Mouse (Mus musculus): ENCODE measurements around the gene Calm3. TPM values are rescaled to one million over a fixed set of nuclear protein-coding genes. Genes with fewer than 3 reads are reported as not detected.

Calm3 gene
- polyA plus RNA-seq, 1 experiment from 2014 or later, result 58.8 TPM

GRCm38 (mm10) chr7:16920818-16921791, 2.8 kb downstream of the Calm3 start:
- no peak for DNase-seq
- Histone ChIP-seq H3K27ac (ENCODE audit: low read depth) (0 out of 2 replicates have a peak overlapping the region, but pooled peaks have one; percentile 92), H3K27me3 (ENCODE audit: insufficient read depth, low read length) (no peaks in the 10 kb centered on the region), H3K9me3 (ENCODE audit: low read length) (no peaks in the 10 kb centered on the region), H3K9ac (replicated peaks) (peak overlapping the region; percentile 94), H3K36me3 (replicated peaks; ENCODE audit: insufficient read depth, low read length) (peaks cover 45% of the 10 kb centered on the region), H3K4me1 (ENCODE audit: insufficient read depth) (peaks cover 34% of the 10 kb centered on the region), H3K4me3 (ENCODE audit: low read depth, low read length) (peak overlapping the region; percentile 94; the same call in 1 of the 2 replicates), H3K4me2 (ENCODE audit: low read depth, low read length) (peak overlapping the region; percentile 99)
- ATAC-seq, result no peak
- 71% methylated on average over 21 of the region's 21 CpGs for WGBS (ENCODE audit: insufficient replicate concordance)
- TF ChIP-seq CTCF (IDR thresholded peaks at IDR 0.05; ENCODE audit: low read depth) (no peak), EP300 (IDR thresholded peaks at IDR 0.05; ENCODE audit: low read depth) (no peak)

- Histone ChIP-seq H3K27me3 (ENCODE audit: insufficient read depth, low read length) (no peaks in the 10 kb centered on the region), H3K4me1 (ENCODE audit: insufficient read depth) (peaks cover 34% of the 10 kb centered on the region), H3K4me2 (ENCODE audit: low read depth, low read length) (no peak overlapping the region), H3K4me3 (ENCODE audit: low read depth, low read length) (no peak overlapping the region), H3K9me3 (ENCODE audit: low read length) (no peaks in the 10 kb centered on the region), H3K27ac (ENCODE audit: low read depth) (no peak overlapping the region), H3K9ac (replicated peaks) (no peak overlapping the region), H3K36me3 (replicated peaks; ENCODE audit: insufficient read depth, low read length) (peaks cover 53% of the 10 kb centered on the region)
- DNase-seq (no peak), ATAC-seq (no peak)
- no peak for TF ChIP-seq EP300 (IDR thresholded peaks at IDR 0.05; ENCODE audit: low read depth)
- TF ChIP-seq CTCF (IDR thresholded peaks at IDR 0.05; ENCODE audit: low read depth), result no peak
- 86% methylated on average over 7 of the region's 7 CpGs for WGBS (ENCODE audit: insufficient replicate concordance)
These were observed 3.7 kb downstream of the Calm3 start for GRCm38 (mm10) chr7:16920150-16920579.

- WGBS (ENCODE audit: insufficient replicate concordance), result 64% methylated on average over 13 of the region's 13 CpGs
- no peak overlapping the region for H3K4me3 ChIP-seq (ENCODE audit: low read depth, low read length)
These were observed 4.3 kb downstream of the Calm3 start for GRCm38 (mm10) chr7:16919395-16920149.

GRCm38 (mm10) chr7:16918670-16919069, 5.2 kb downstream of the Calm3 start:
- H3K9me3 ChIP-seq (ENCODE audit: low read length), result no peaks in the 10 kb centered on the region
- H3K27me3 ChIP-seq (ENCODE audit: insufficient read depth, low read length), result no peaks in the 10 kb centered on the region
- WGBS (ENCODE audit: insufficient replicate concordance), result 91% methylated on average over 3 of the region's 3 CpGs
- ATAC-seq, result no peak
- no peak for DNase-seq
- no peak overlapping the region for H3K4me3 ChIP-seq (ENCODE audit: low read depth, low read length)
- H3K9ac ChIP-seq (replicated peaks), result no peak overlapping the region
- no peak overlapping the region for H3K27ac ChIP-seq (ENCODE audit: low read depth)
- no peak overlapping the region for H3K4me2 ChIP-seq (ENCODE audit: low read depth, low read length)
- TF ChIP-seq CTCF (IDR thresholded peaks at IDR 0.05; ENCODE audit: low read depth) (no peak), EP300 (IDR thresholded peaks at IDR 0.05; ENCODE audit: low read depth) (no peak)
- H3K4me1 ChIP-seq (ENCODE audit: insufficient read depth), result peaks cover 31% of the 10 kb centered on the region
- H3K36me3 ChIP-seq (replicated peaks; ENCODE audit: insufficient read depth, low read length), result peaks cover 64% of the 10 kb centered on the region

More at GRCm38 (mm10) chr7:16919395-16920149, 4.3 kb downstream of the Calm3 start:
- H3K9ac ChIP-seq (replicated peaks), result no peak overlapping the region
- peak overlapping the region; percentile 45; the same call in 1 of the 2 replicates for H3K27ac ChIP-seq (ENCODE audit: low read depth)
- H3K9me3 ChIP-seq (ENCODE audit: low read length), result no peaks in the 10 kb centered on the region
- H3K27me3 ChIP-seq (ENCODE audit: insufficient read depth, low read length), result no peaks in the 10 kb centered on the region
- ATAC-seq, result no peak
- H3K4me2 ChIP-seq (ENCODE audit: low read depth, low read length), result peak overlapping the region; percentile 18; the same call in 1 of the 2 replicates
- peaks cover 31% of the 10 kb centered on the region for H3K4me1 ChIP-seq (ENCODE audit: insufficient read depth)
- DNase-seq, result peak; percentile 52
- TF ChIP-seq CTCF (IDR thresholded peaks at IDR 0.05; ENCODE audit: low read depth) (no peak), EP300 (IDR thresholded peaks at IDR 0.05; ENCODE audit: low read depth) (peak; percentile 80)
- H3K36me3 ChIP-seq (replicated peaks; ENCODE audit: insufficient read depth, low read length), result peaks cover 58% of the 10 kb centered on the region

- TF ChIP-seq EP300 (IDR thresholded peaks at IDR 0.05; ENCODE audit: low read depth) (no peak), CTCF (IDR thresholded peaks at IDR 0.05; ENCODE audit: low read depth) (no peak)
- Histone ChIP-seq H3K27ac (ENCODE audit: low read depth) (no peak overlapping the region), H3K36me3 (replicated peaks; ENCODE audit: insufficient read depth, low read length) (peaks cover 64% of the 10 kb centered on the region), H3K9ac (replicated peaks) (no peak overlapping the region), H3K4me1 (ENCODE audit: insufficient read depth) (peaks cover 31% of the 10 kb centered on the region), H3K4me3 (ENCODE audit: low read depth, low read length) (no peak overlapping the region), H3K27me3 (ENCODE audit: insufficient read depth, low read length) (no peaks in the 10 kb centered on the region), H3K4me2 (ENCODE audit: low read depth, low read length) (no peak overlapping the region), H3K9me3 (ENCODE audit: low read length) (no peaks in the 10 kb centered on the region)
- WGBS (ENCODE audit: insufficient replicate concordance), result 86% methylated on average over 9 of the region's 9 CpGs
- ATAC-seq (no peak), DNase-seq (no peak)
These were observed 5.9 kb downstream of the Calm3 start for GRCm38 (mm10) chr7:16918014-16918413.

- no peak for ATAC-seq
- no peak overlapping the region for H3K9ac ChIP-seq (replicated peaks)
- TF ChIP-seq CTCF (IDR thresholded peaks at IDR 0.05; ENCODE audit: low read depth) (no peak), EP300 (IDR thresholded peaks at IDR 0.05; ENCODE audit: low read depth) (no peak)
These were observed 6.5 kb downstream of the Calm3 start for GRCm38 (mm10) chr7:16917447-16917846.

More at GRCm38 (mm10) chr7:16917447-16917846, 6.5 kb downstream of the Calm3 start:
- no peak for DNase-seq
- Histone ChIP-seq H3K36me3 (replicated peaks; ENCODE audit: insufficient read depth, low read length) (peaks cover 64% of the 10 kb centered on the region), H3K27me3 (ENCODE audit: insufficient read depth, low read length) (no peaks in the 10 kb centered on the region), H3K4me2 (ENCODE audit: low read depth, low read length) (no peak overlapping the region), H3K4me1 (ENCODE audit: insufficient read depth) (peaks cover 25% of the 10 kb centered on the region), H3K4me3 (ENCODE audit: low read depth, low read length) (no peak overlapping the region), H3K27ac (ENCODE audit: low read depth) (no peak overlapping the region), H3K9me3 (ENCODE audit: low read length) (no peaks in the 10 kb centered on the region)
- 89% methylated on average over 11 of the region's 11 CpGs for WGBS (ENCODE audit: insufficient replicate concordance)
